Comparison of ENCODE assay signal across 8 mouse cellular contexts in the genomic region with DNA sequence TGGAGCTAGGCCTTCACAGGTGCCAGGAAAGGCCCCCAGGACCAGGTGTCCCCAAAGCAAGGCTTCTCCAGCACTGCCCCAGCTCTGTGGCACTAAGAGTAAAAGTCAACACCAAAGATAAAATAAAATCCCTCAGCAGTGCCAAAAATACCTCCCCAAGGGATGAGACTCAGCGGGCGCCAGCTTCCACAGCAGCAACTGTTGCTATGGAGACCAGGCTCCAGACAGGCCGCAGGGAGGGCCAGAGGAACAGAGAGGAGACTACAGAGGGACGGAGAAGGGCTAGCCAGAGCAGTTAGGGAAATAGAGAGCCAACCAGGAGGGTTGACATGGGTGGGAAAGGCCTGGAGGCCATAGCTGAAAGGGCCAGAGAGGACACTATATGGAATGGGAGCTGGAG. TPM values are rescaled to one million over a fixed set of nuclear protein-coding genes. Genes with fewer than 3 reads are reported as not detected.
A peak's percentile ranks its signal among the peaks of the same experiment; 100 is the strongest.
DNase-seq lines count a peak whose midpoint lies in the region; ATAC-seq and TF ChIP-seq lines count a peak whose summit lies in the region.

No protein-coding gene starts in this region.

- no peak for TF ChIP-seq POLR2A in brain, embryonic 14.5 days (IDR thresholded peaks at IDR 0.05; ENCODE audit: borderline replicate concordance, extremely low read depth, insufficient read depth, insufficient read length, poor library complexity, severe bottlenecking)

- ATAC-seq in megakaryocyte progenitor cell, adult 5-6 weeks (replicated peaks; ENCODE audit: poor library complexity): no peak

- peak; percentile 67 for DNase-seq in adrenal gland, postnatal 14 days
- no peak for DNase-seq in adrenal gland, postnatal 4 days (ENCODE audit: low spot score in 2 of 2)
- DNase-seq in brain, embryonic 14.5 days (ENCODE audit: low read depth): peak; percentile 71
- DNase-seq in heart, adult 18-20 months: peak; percentile 64 to 81
- peak; percentile 61 for DNase-seq in layer of hippocampus, adult 9-11 months
- DNase-seq in retina, postnatal 1 day: peak; percentile 74
- no peak for DNase-seq in spleen, postnatal 36 days (ENCODE audit: low spot score in 2 of 2)

- TF ChIP-seq CTCF in brain, embryonic 14.5 days (IDR thresholded peaks at IDR 0.05; ENCODE audit: borderline replicate concordance, extremely low read depth, insufficient read depth, insufficient read length): no peak

RNA-seq across cellular contexts. Expression of a gene that starts 18.0 kb away (rescaled TPM):
- total RNA-seq in adrenal gland, postnatal 14 days (2021): 2.6 and 3.3 TPM in 2 replicates
- 10 to 100 TPM; 10.1 to 10.5 TPM for total RNA-seq in adrenal gland, postnatal 4 days (2021)
- 49.0 and 86.7 TPM in 2 replicates for polyA plus RNA-seq in brain, embryonic 14.5 days (2012; rRNA removed)
- total RNA-seq in heart, adult 18-20 months (2021): 10 to 100 TPM; 70.1 to 70.9 TPM
- not detected in 2 replicates for total RNA-seq in megakaryocyte progenitor cell, adult 5-6 weeks (2015)
- 0.03 TPM in 1 of 2 replicates, not detected in the other for total RNA-seq in megakaryocyte progenitor cell, adult 5-6 weeks (2017)

RNA-seq across cellular contexts. Expression of a gene that starts 57.4 kb away (rescaled TPM):
- 69.8 and 83.7 TPM in 2 replicates for total RNA-seq in adrenal gland, postnatal 14 days (2021)
- 10 to 100 TPM; 49.0 to 51.9 TPM for total RNA-seq in adrenal gland, postnatal 4 days (2021)
- 22.5 and 26.7 TPM in 2 replicates for polyA plus RNA-seq in brain, embryonic 14.5 days (2012; rRNA removed)
- 100 to 1,000 TPM; 122 to 123 TPM for total RNA-seq in heart, adult 18-20 months (2021)
- 68.2 and 69.6 TPM in 2 replicates for total RNA-seq in megakaryocyte progenitor cell, adult 5-6 weeks (2015)
- total RNA-seq in megakaryocyte progenitor cell, adult 5-6 weeks (2017): 38.4 and 38.8 TPM in 2 replicates

Comparison
In these comparisons a context has a peak if more than half of its experiments do, and no peak if none do; other contexts are left out.
1. DNase-seq: peak in adrenal gland, postnatal 14 days (single experiment), brain, embryonic 14.5 days (single experiment), heart, adult 18-20 months (2 of 2), layer of hippocampus, adult 9-11 months (single experiment) and retina, postnatal 1 day (single experiment); none in adrenal gland, postnatal 4 days (0 of 2) and spleen, postnatal 36 days (0 of 2).
2. RNA of a gene that starts 18.0 kb away (total RNA-seq): 70.1 to 70.9 TPM in heart, adult 18-20 months; 10.1 to 10.5 TPM in adrenal gland, postnatal 4 days, 2.6 to 3.3 TPM in adrenal gland, postnatal 14 days and 0.03 TPM in megakaryocyte progenitor cell, adult 5-6 weeks; every median in the first group is over 4 times any median in the second.